9 mouse cellular contexts compared by ENCODE assay signal in the genomic region with DNA sequence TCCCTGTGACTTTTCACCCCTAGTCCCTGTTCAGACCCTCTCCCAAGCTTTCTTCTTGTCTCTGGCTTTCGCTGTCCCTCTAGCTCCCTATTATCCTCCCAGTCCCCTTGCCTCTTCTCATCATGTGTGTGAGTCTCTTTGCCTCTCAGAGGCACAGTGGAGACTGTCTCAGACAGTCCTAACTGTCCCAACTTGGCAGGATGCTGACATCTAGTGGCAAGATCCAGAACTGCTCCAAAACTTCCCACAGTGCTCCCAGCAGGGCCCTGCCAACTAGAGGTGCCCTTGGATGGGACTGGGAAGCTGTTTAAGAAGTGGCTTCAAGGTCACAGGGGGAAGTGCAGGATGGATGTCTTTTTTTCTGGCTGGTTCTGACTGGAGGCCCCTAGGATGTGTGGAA. TPM values are rescaled to one million over a fixed set of nuclear protein-coding genes. Genes with fewer than 3 reads are reported as not detected.
A peak's percentile ranks its signal among the peaks of the same experiment; 100 is the strongest.
DNase-seq lines count a peak whose midpoint lies in the region; ATAC-seq and TF ChIP-seq lines count a peak whose summit lies in the region.
"Had no signal": no experiment of that assay in that cellular context is flagged by ENCODE, and none has a peak within 500 bp of the region (broad histone marks: within the 10 kb centered on the region; RNA-seq: fewer than 3 reads in every experiment).

No protein-coding gene starts in this region.

- WGBS in forebrain, embryonic 15.5 days, result 6% methylated on average over 1 of the region's 1 CpGs
- 16% methylated on average over 1 of the region's 1 CpGs for WGBS in large intestine, adult 2 months
- WGBS in liver, postnatal 0 days (ENCODE audit: insufficient replicate concordance), result 13% methylated on average over 1 of the region's 1 CpGs
- WGBS in neural tube, embryonic 15.5 days, result 13% methylated on average over 1 of the region's 1 CpGs

- H3K36me3 ChIP-seq in ES-Bruce4 (ENCODE audit: control insufficient read depth, insufficient read depth, low read length, poor library complexity, severe bottlenecking), result no peaks in the 10 kb centered on the region
- no peaks in the 10 kb centered on the region for H3K36me3 ChIP-seq in forebrain, embryonic 15.5 days
- H3K36me3 ChIP-seq in liver, postnatal 0 days (replicated peaks; ENCODE audit: insufficient read depth, low read length), result no peaks in the 10 kb centered on the region
- H3K36me3 ChIP-seq in neural tube, embryonic 15.5 days, result no peaks in the 10 kb centered on the region
- H3K36me3 ChIP-seq in testis, adult 2 months (ENCODE audit: control insufficient read depth, insufficient read depth, low read length), result no peaks in the 10 kb centered on the region
- H3K36me3 ChIP-seq: liver, embryonic 15.5 days had no signal

- no peak overlapping the region for H3K9ac ChIP-seq in ES-Bruce4 (ENCODE audit: low read depth, poor library complexity, severe bottlenecking)
- H3K9ac ChIP-seq in forebrain, embryonic 15.5 days (replicated peaks), result no peak overlapping the region
- no peak overlapping the region for H3K9ac ChIP-seq in liver, postnatal 0 days (replicated peaks)
- no peak overlapping the region for H3K9ac ChIP-seq in neural tube, embryonic 15.5 days (replicated peaks)
- H3K9ac ChIP-seq: liver, embryonic 15.5 days had no signal

- H3K27me3 ChIP-seq in ES-Bruce4 (ENCODE audit: control insufficient read depth, insufficient read depth, low read length, poor library complexity, severe bottlenecking), result no peaks in the 10 kb centered on the region
- no peaks in the 10 kb centered on the region for H3K27me3 ChIP-seq in forebrain, embryonic 15.5 days
- H3K27me3 ChIP-seq in liver, postnatal 0 days (ENCODE audit: insufficient read depth, low read length), result no peaks in the 10 kb centered on the region
- H3K27me3 ChIP-seq in neural tube, embryonic 15.5 days (replicated peaks), result no peaks in the 10 kb centered on the region
- no peaks in the 10 kb centered on the region for H3K27me3 ChIP-seq in testis, adult 2 months (ENCODE audit: control insufficient read depth, insufficient read depth, low read length)
- H3K27me3 ChIP-seq: liver, embryonic 15.5 days had no signal

- H3K4me3 ChIP-seq in ES-Bruce4 (ENCODE audit: low read depth, low read length), result no peak overlapping the region
- H3K4me3 ChIP-seq in forebrain, embryonic 15.5 days, result no peak overlapping the region
- H3K4me3 ChIP-seq in liver, postnatal 0 days (ENCODE audit: low read depth, low read length), result no peak overlapping the region
- H3K4me3 ChIP-seq in neural tube, embryonic 15.5 days (replicated peaks), result no peak overlapping the region
- H3K4me3 ChIP-seq in testis, adult 2 months (ENCODE audit: control insufficient read depth, low read depth, low read length), result no peak overlapping the region
- H3K4me3 ChIP-seq: liver, embryonic 15.5 days had no signal

- DNase-seq in cerebellum, adult 11 months, result peak; percentile 41
- DNase-seq in heart, postnatal 25 days (ENCODE audit: low spot score), result peak; percentile 48
- DNase-seq in large intestine, adult 2 months (ENCODE audit: low read depth, low spot score), result peak; percentile 66
- DNase-seq in liver, postnatal 0 days, result peak; percentile 77

- ATAC-seq in forebrain, embryonic 15.5 days (replicated peaks), result peak; percentile 98
- peak; percentile 49 for ATAC-seq in liver, postnatal 0 days
- peak; percentile 96 for ATAC-seq in neural tube, embryonic 15.5 days (ENCODE audit: low FRiP score)

- H3K27ac ChIP-seq in ES-Bruce4 (ENCODE audit: insufficient read depth, low read length), result no peak overlapping the region
- H3K27ac ChIP-seq in forebrain, embryonic 15.5 days (replicated peaks), result no peak overlapping the region
- no peak overlapping the region for H3K27ac ChIP-seq in liver, postnatal 0 days (ENCODE audit: low read depth)
- no peak overlapping the region for H3K27ac ChIP-seq in neural tube, embryonic 15.5 days (replicated peaks)
- no peak overlapping the region for H3K27ac ChIP-seq in testis, adult 2 months (ENCODE audit: control insufficient read depth, insufficient read depth, low read depth, low read length)
- H3K27ac ChIP-seq: liver, embryonic 15.5 days had no signal

- no peaks in the 10 kb centered on the region for H3K4me1 ChIP-seq in ES-Bruce4 (ENCODE audit: control insufficient read depth, insufficient read depth, low read length)
- no peaks in the 10 kb centered on the region for H3K4me1 ChIP-seq in forebrain, embryonic 15.5 days
- no peaks in the 10 kb centered on the region for H3K4me1 ChIP-seq in liver, postnatal 0 days (ENCODE audit: insufficient read depth)
- H3K4me1 ChIP-seq in neural tube, embryonic 15.5 days, result no peaks in the 10 kb centered on the region
- peaks cover 2% of the 10 kb centered on the region; the same call in 1 of the 2 replicates for H3K4me1 ChIP-seq in testis, adult 2 months (ENCODE audit: control insufficient read depth, insufficient read depth, low read length)
- H3K4me1 ChIP-seq: liver, embryonic 15.5 days had no signal

- H3K9me3 ChIP-seq in ES-Bruce4 (replicated peaks; ENCODE audit: control insufficient read depth, insufficient read depth, low read length, poor library complexity, severe bottlenecking), result no peaks in the 10 kb centered on the region
- H3K9me3 ChIP-seq in forebrain, embryonic 15.5 days, result no peaks in the 10 kb centered on the region
- no peaks in the 10 kb centered on the region for H3K9me3 ChIP-seq in liver, postnatal 0 days (ENCODE audit: low read length)
- H3K9me3 ChIP-seq in neural tube, embryonic 15.5 days (replicated peaks), result no peaks in the 10 kb centered on the region
- H3K9me3 ChIP-seq: liver, embryonic 15.5 days had no signal

- no peak for TF ChIP-seq EP300 in ES-Bruce4 (IDR thresholded peaks at IDR 0.05; ENCODE audit: insufficient read depth, low read depth, low read length)
- TF ChIP-seq EP300 in liver, postnatal 0 days (IDR thresholded peaks at IDR 0.05; ENCODE audit: low read depth), result no peak

- H3K4me2 ChIP-seq in forebrain, embryonic 15.5 days (replicated peaks), result no peak overlapping the region
- H3K4me2 ChIP-seq in liver, postnatal 0 days (ENCODE audit: low read depth, low read length), result no peak overlapping the region
- H3K4me2 ChIP-seq in neural tube, embryonic 15.5 days, result no peak overlapping the region
- H3K4me2 ChIP-seq: liver, embryonic 15.5 days had no signal

- TF ChIP-seq CTCF in ES-Bruce4 (IDR thresholded peaks at IDR 0.05; ENCODE audit: low read depth, low read length), result peak; percentile 91
- TF ChIP-seq CTCF in liver, postnatal 0 days (IDR thresholded peaks at IDR 0.05; ENCODE audit: low read depth), result peak; percentile 85
- peak; percentile 88 for TF ChIP-seq CTCF in testis, adult 2 months (IDR thresholded peaks at IDR 0.05; ENCODE audit: control insufficient read depth, insufficient read depth, insufficient replicate concordance, low read depth, low read length)

- intact Hi-C loops in heart, postnatal 25 days (cut with DNase I), result loop anchor here (1.0 to 10.0 kb wide), 4 partner anchors 22 to 430 kb away; a partner anchor contains a TSS

- no peak for TF ChIP-seq POLR2A in ES-Bruce4 (IDR thresholded peaks at IDR 0.05; ENCODE audit: insufficient read depth, low read length)
- TF ChIP-seq POLR2A in testis, adult 2 months (IDR thresholded peaks at IDR 0.05; ENCODE audit: control insufficient read depth, low read depth, low read length), result no peak

RNA-seq across cellular contexts. Expression of a gene that starts 13.9 kb away (rescaled TPM):
- not detected in 2 replicates for polyA plus RNA-seq in ES-Bruce4 (2011; ENCODE audit: insufficient read depth, insufficient read length, low read depth, missing spikeins)
- polyA plus RNA-seq in forebrain, embryonic 15.5 days (2015; fragmentation: Nextera tagmentation; extraction: Ambion mirVana), result 0.24 and 0.59 TPM in 2 replicates
- total RNA-seq in heart, postnatal 25 days (2021), result not detected
- not detected in 2 replicates for polyA plus RNA-seq in large intestine, adult 2 months (2012; rRNA removed)
- not detected in 2 replicates for polyA plus RNA-seq in liver, postnatal 0 days (2015; fragmentation: Nextera tagmentation; extraction: Ambion mirVana)
- 0.28 TPM in 1 of 2 replicates, not detected in the other for polyA plus RNA-seq in neural tube, embryonic 15.5 days (2015; fragmentation: Nextera tagmentation; extraction: Ambion mirVana)
- 0.08 TPM in 1 of 2 replicates, not detected in the other for polyA plus RNA-seq in testis, adult 2 months (2012; rRNA removed)
- polyA plus RNA-seq: liver, embryonic 15.5 days had no signal

RNA-seq across cellular contexts. Expression of a gene that starts 38.7 kb away (rescaled TPM):
- polyA plus RNA-seq in ES-Bruce4 (2011; ENCODE audit: insufficient read depth, insufficient read length, low read depth, missing spikeins), result not detected in 2 replicates
- not detected in 2 replicates for polyA plus RNA-seq in forebrain, embryonic 15.5 days (2015; fragmentation: Nextera tagmentation; extraction: Ambion mirVana)
- not detected for total RNA-seq in heart, postnatal 25 days (2021)
- polyA plus RNA-seq in large intestine, adult 2 months (2012; rRNA removed), result not detected in 2 replicates
- not detected in 2 replicates for polyA plus RNA-seq in liver, postnatal 0 days (2015; fragmentation: Nextera tagmentation; extraction: Ambion mirVana)
- not detected in 2 replicates for polyA plus RNA-seq in neural tube, embryonic 15.5 days (2015; fragmentation: Nextera tagmentation; extraction: Ambion mirVana)
- polyA plus RNA-seq in testis, adult 2 months (2012; rRNA removed), result 0.91 and 1.4 TPM in 2 replicates
- polyA plus RNA-seq: liver, embryonic 15.5 days had no signal

RNA-seq across cellular contexts. Expression of a gene that starts 53.1 kb away (rescaled TPM):
- polyA plus RNA-seq in ES-Bruce4 (2011; ENCODE audit: insufficient read depth, insufficient read length, low read depth, missing spikeins), result not detected in 2 replicates
- not detected in 2 replicates for polyA plus RNA-seq in forebrain, embryonic 15.5 days (2015; fragmentation: Nextera tagmentation; extraction: Ambion mirVana)
- total RNA-seq in heart, postnatal 25 days (2021), result not detected
- not detected in 2 replicates for polyA plus RNA-seq in large intestine, adult 2 months (2012; rRNA removed)
- polyA plus RNA-seq in liver, postnatal 0 days (2015; fragmentation: Nextera tagmentation; extraction: Ambion mirVana), result not detected in 2 replicates
- not detected in 2 replicates for polyA plus RNA-seq in neural tube, embryonic 15.5 days (2015; fragmentation: Nextera tagmentation; extraction: Ambion mirVana)
- polyA plus RNA-seq in testis, adult 2 months (2012; rRNA removed), result not detected in 2 replicates
- polyA plus RNA-seq: liver, embryonic 15.5 days had no signal

RNA-seq across cellular contexts. Expression of a gene that starts 55.6 kb away (rescaled TPM):
- polyA plus RNA-seq in ES-Bruce4 (2011; ENCODE audit: insufficient read depth, insufficient read length, low read depth, missing spikeins), result not detected in 2 replicates
- not detected in 2 replicates for polyA plus RNA-seq in forebrain, embryonic 15.5 days (2015; fragmentation: Nextera tagmentation; extraction: Ambion mirVana)
- not detected for total RNA-seq in heart, postnatal 25 days (2021)
- polyA plus RNA-seq in large intestine, adult 2 months (2012; rRNA removed), result not detected in 2 replicates
- not detected in 2 replicates for polyA plus RNA-seq in liver, postnatal 0 days (2015; fragmentation: Nextera tagmentation; extraction: Ambion mirVana)
- not detected in 2 replicates for polyA plus RNA-seq in neural tube, embryonic 15.5 days (2015; fragmentation: Nextera tagmentation; extraction: Ambion mirVana)
- polyA plus RNA-seq in testis, adult 2 months (2012; rRNA removed), result 93.8 and 107 TPM in 2 replicates
- polyA plus RNA-seq: liver, embryonic 15.5 days had no signal
